Mouse (Mus musculus): ENCODE results near the gene Myh9.
"Not testable (repeated sequence)": the region's sequence is repeated elsewhere in the genome, so short reads cannot be mapped to it uniquely, and the experiment has no call there.

The Myh9 gene

GRCm38 (mm10) chr15:77867231-77867968 lies 25.4 kb upstream of the Myh9 start:
- not testable (repeated sequence) for DNase-seq (ENCODE audit: low read depth)

DNA sequence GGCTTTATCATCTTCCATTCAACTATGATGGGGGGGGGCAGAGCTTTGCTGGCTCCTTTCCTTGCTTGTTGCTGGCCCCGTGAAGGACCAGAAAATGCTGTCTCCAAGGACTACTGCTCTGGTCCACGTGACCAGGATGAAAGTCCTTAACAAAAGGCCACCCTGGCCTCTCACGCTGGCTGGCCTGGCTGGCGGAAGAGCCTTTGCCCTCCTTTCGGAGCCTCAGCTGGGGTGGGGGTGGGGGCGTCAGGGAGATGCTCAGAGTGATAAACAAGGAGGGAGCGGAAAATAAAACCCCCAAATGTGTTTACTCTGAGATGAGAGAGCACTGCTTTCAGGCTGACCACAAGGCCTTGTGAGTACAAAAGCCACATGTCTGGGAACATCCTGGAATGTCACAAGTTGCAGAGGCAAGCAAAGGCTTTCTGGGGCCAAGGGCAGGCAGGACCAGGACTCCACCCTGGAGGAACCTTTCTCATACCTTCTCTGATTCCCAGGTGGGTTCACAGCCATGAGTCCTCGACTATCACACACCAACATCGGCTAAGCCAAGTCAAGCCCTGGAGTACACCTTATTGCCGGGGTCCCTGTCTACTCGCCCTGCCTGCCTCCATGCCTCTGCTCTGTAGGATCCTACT lies 24.7 kb upstream of the Myh9 start:
- no peak for DNase-seq (ENCODE audit: low read depth)

GRCm38 (mm10) chr15:77864063-77864758 lies 22.2 kb upstream of the Myh9 start:
- no peak for DNase-seq (ENCODE audit: low read depth)

DNA sequence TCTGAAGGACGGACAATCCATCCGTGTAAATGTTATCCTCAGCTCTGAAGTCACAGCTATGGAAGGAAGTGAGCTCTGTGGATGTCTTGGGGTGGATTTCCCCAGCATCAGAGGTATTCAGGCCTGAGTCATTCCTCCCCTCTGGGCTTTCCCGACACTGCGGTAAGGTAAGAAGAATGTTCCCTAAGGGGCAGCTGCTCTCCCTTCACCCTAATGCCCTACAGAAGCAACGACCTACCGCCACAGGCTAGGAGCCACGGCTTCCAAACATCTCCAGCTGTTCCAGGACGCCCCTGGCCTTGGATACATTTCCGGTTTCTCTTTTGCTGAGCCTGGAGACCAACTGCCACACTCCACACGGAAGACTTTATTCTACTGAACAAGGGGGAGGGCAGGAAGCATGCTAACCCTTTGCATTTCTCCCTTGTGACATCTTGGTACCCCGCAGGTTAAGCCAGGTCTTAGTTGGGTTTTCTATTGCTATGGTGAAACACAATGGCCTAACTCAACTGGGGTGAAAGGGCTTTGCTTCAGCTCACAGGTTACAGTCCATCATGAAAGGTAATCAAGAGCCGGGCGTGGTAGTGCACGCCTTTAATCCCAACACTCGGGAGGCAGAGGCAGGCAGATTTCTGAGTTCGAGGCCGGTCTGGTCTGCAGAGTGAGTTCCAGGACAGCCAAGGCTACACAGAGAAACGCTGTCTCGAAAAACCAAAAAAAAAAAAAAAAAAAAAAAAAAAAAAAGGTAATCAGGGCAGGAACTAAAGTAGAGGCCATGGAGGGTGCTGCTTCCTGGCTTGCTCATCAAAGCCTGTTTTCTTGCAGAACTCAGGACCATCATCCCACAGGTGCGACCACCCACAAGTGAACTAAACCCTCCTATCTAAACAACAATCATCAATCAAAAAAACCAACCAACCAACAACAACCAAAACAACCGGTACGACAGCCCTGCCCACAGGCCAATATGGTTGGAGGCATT lies 21.3 kb upstream of the Myh9 start:
- peak; percentile 70 for DNase-seq (ENCODE audit: low read depth)

DNA sequence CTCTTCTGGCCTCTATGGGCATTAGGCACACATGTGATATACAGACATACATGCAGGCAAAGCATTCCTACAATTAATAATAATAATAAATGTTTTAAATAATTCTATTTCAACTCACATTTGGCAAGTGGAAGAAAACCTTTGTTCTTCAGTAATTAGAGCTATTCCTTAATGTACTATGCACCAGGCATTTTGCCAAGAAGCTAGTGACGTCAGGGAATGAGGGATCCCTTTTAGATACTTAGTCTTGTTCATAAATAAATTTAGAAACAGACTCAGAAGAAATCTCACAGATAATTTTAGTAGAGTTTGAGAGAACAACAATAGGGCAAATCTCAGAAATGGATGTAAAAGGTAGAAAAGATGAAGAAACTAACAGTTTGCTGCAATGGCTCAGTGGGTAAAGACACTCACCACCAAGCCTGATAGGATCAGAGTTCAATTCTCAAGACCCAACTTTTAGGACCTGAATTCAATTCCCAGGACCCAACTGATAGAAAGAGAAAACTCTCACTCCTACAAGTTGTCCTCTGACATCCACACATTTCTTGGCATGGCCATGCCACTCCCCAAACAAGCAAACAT lies 18.2 kb upstream of the Myh9 start:
- DNase-seq (ENCODE audit: low read depth): no peak

DNA sequence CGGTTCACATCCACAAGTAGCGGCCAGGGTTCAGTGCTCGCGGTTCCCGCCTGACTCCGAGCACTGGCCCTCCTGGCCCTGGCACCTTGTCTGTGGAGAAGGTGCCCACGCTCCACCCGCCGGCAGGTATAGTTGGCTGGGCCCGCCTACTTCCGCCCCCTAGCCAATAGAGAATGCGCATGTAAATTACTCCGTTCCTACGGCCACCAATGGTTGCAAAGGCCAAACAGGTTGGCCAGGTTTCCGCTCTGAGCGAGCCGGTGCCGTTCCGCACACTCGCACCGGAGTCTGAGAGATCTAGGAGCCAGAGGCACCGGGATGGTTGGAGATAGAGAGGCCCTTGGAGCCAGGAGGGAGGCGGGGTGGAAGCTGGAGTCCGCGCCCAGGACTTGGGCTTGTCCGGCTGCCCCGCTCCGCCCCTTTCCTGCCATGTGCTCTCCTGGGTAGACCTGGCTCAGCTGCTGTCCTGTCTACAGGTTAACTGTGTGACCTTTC lies 15.7 kb upstream of the Myh9 start:
- no peak for DNase-seq (ENCODE audit: low read depth)

- no peak for DNase-seq (ENCODE audit: low read depth)
Observed at GRCm38 (mm10) chr15:77856541-77856940, 14.6 kb upstream of the Myh9 start.

- DNase-seq (ENCODE audit: low read depth): no peak
Observed at GRCm38 (mm10) chr15:77855301-77855700, 13.3 kb upstream of the Myh9 start.

- no peak for DNase-seq (ENCODE audit: low read depth)
Observed at GRCm38 (mm10) chr15:77852001-77852400, 10.0 kb upstream of the Myh9 start.

- DNase-seq (ENCODE audit: low read depth): no peak
Observed at GRCm38 (mm10) chr15:77851136-77851535, 9.2 kb upstream of the Myh9 start.

- no peak for DNase-seq (ENCODE audit: low read depth)
Observed at GRCm38 (mm10) chr15:77849572-77850229, 7.7 kb upstream of the Myh9 start.

DNA sequence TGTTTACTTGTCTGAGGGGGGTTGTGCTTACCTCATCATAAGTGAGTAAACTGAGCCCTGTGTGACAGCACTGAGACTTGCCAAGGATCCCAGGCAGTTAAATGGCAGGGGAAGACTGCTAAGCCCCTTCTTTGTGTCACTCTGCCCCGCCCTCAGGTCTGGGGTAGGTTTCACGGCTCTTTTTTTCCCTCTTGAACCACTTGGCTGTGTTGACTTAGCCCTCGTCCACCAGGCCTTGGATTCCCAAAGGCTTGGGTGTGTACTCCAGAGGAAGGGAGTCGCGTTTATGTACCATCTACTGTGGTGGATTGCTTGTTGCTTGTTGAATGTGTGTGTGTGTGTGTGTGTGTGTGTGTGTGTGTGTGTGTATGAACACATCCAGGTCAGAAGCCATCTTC lies 7.1 kb upstream of the Myh9 start:
- no peak for DNase-seq (ENCODE audit: low read depth)

- peak; percentile 79 for DNase-seq (ENCODE audit: low read depth)
Observed at GRCm38 (mm10) chr15:77848415-77849038, 6.6 kb upstream of the Myh9 start.

DNA sequence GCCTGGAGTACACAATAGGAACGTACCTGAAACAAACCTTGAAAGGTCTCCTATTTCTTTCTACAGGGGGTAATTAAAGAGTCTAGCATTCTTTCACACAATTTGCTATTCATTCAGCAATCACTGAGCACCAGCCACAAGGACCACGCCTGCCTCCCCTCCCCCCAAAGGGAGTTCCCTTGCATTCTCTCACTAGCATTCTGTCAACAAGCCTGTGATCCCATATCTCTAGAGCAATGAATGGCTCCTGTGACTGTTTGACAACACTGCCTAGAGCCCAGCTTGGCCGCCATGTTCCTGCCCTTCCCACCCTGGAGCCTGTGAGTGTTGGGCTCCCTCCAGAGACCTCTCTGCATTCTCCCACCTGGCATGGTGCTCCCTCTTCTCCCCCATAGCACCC lies 5.9 kb upstream of the Myh9 start:
- peak; percentile 3 for DNase-seq (ENCODE audit: low read depth)

GRCm38 (mm10) chr15:77847108-77847507 lies 5.1 kb upstream of the Myh9 start:
- DNase-seq (ENCODE audit: low read depth): no peak

GRCm38 (mm10) chr15:77845931-77846595 lies 4.1 kb upstream of the Myh9 start:
- not testable (repeated sequence) for DNase-seq (ENCODE audit: low read depth)

- DNase-seq (ENCODE audit: low read depth): peak; percentile 46
Observed at GRCm38 (mm10) chr15:77844955-77845635, 3.1 kb upstream of the Myh9 start.

DNA sequence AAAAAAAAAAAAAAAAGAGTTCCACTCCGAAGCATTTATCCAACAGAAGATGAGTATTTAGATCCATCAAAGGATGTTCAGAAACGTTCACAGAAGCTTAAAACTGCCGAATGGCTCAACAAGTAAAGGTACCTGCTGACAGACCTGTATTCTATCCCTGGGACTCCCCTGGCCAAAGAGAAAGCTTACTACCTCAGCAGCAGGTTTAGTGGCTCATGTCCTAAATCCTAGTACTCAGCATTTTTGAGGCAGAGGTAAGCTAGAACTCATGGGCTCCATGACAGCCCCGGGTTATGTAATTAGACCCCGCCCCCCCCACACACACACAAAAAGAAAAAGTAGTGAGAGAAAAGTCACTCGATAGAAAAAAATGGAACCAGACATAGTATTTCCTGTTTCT lies 2.1 kb upstream of the Myh9 start:
- no peak for DNase-seq (ENCODE audit: low read depth)

GRCm38 (mm10) chr15:77843494-77844041 lies 1.6 kb upstream of the Myh9 start:
- peak; percentile 9 for DNase-seq (ENCODE audit: low read depth)
